Mouse (Mus musculus): ENCODE data around the gene Gpr62.

DNA sequence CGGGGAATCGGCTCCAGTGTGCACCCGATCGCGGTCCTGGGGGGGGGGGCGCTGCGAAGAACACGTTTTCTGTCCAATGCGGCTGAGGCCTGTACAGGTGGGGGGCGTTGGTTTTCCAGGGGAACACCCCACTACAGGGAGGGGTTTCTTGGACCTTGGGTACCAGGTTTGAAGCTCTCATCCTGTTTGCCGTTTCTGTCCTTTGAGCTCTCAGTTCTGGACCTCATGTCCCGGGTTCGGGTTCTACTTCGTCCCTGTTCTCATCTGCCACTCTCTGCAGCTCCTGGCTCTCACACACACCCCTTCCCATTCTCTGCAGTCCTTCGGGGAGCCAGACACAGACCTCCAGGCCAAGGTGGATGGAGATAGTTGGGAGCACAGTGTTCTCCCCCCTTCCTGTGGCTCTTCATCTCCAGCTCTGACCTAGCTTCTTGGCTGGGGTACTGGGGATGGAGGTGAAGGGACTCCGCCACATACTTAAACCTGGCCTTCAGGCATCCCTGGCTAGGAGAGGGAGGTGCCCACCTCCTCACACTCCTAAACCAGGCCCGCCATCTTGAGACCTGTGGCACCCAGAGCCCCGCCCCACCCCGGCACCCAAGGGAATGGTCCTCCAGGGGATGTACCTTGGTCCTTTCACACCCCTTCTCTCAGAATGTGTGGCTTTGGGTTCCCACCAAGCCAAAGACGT, 11.5 kb downstream of the Gpr62 start:
- TF ChIP-seq CTCF (conservative IDR thresholded peaks at IDR 0.05; ENCODE audit: low read length), result no peak
- no peak for TF ChIP-seq POU5F1 (IDR thresholded peaks at IDR 0.05; ENCODE audit: borderline replicate concordance, low read length)

All from E14TG2a.4 (cell line).